Mouse (Mus musculus): ENCODE measurements around the gene Lmln. TPM values are rescaled to one million over a fixed set of nuclear protein-coding genes. Genes with fewer than 3 reads are reported as not detected.
"Not testable (repeated sequence)": the region's sequence is repeated elsewhere in the genome, so short reads cannot be mapped to it uniquely, and the experiment has no call there.

Gene Lmln
- total RNA-seq, 2 experiments from 2014 or later = 11.7 to 13.5 TPM

DNA sequence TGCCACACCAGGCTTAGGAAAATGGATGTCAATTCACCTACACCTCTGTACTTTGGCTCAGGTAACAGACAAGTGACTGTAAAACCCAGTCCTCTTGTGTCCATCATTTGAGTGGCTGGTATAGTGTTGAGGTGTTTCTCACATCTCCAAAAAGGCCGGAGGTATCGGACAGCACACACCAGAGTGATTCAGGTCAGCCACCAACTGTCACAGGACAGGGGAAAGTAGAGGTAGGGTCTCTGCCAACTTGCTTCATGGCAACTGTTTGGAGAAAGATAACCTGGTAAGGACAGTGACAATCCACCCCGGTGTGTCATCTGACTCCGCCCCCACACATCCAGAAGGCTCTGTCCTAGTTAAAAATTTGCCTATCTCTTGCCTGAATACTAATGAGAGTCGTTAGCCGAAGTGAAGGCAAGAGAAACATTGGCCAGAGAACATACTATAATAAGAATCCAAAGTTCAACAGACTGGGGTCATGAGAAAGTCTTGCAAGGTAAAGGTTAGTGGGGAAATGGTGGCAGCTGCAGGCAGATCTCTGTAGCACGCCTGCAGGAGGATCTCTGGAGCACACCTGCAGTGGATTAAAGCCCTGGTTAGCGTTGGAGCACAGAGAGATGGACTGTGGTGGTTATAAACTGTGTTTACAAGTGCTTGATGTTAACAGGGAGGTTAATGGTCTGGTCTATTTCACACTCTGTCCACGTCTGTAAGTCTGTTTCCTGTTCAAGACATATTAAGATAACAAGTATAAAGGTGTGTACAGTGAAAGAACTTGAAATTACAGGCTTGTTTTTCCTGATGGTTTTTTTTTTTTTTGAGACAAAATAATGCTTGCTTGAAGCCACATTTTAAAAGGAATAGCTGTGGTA, 108.6 kb downstream of the Lmln start:
- intact Hi-C loops (cut with DNase I) = no loop called here
- no peak for DNase-seq (ENCODE audit: low spot score in 2 of 2)

DNA sequence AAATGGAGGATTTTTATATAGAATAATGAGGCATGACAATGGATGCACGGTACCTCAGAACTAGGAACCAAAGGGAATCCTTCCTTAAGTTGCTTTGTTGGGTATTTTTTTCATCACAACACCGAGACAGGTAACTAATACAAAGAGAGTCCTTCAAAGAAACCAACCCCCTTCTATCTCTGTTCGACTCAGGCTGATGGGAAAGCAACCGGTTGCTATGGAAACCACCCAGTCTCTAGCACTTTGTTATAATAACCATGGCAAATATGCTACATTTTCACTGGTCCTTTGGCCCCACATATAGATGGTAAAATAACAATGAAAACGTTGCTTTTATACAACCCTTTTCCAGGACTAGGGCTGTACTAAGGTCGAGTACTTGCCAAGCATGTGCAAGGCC, 109.5 kb downstream of the Lmln start:
- DNase-seq (ENCODE audit: low spot score in 2 of 2) = no peak
- intact Hi-C loops (cut with DNase I) = no loop called here

DNA sequence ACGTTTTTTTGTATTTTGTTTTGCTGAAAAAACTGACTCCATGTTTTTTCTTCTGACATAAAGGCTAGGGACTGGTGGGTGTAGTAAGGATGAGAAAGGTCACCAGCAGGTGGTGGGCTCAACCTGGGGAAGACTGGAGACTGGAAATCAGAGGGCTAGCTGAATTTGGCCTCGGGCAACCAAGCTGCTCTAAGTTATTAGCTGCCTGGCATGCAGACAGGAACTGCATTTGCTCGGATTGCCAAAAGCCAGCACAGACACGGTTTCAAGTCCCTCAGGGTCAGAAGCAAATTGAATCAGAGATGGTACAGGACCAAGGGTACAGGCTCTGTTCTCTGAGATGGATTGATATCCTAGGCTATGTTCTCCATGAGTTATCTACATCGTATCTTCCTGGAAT, 110.8 kb downstream of the Lmln start:
- no peak for DNase-seq (ENCODE audit: low spot score in 2 of 2)
- intact Hi-C loops (cut with DNase I) = no loop called here

DNA sequence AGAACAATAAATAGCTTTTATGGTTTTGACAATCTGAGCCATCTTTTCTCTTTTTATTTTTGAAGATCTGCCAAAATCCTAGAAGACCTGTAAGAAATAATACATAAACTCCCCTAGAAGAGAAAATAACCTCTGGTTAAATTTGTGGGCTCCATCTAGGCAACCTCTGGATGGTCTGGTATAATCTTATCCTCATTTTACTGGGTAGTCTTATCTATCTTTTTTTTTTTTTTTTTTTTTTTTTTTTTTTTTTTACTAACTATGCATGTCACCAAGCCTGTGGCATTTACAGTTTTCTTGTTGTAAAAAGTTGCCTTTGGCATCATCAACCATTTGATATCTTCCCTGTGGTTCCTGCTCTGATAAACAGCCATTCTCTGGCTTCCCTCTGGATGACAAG, 112.4 kb downstream of the Lmln start:
- intact Hi-C loops (cut with DNase I) = no loop called here
- no peak for DNase-seq (ENCODE audit: low spot score in 2 of 2)

DNA sequence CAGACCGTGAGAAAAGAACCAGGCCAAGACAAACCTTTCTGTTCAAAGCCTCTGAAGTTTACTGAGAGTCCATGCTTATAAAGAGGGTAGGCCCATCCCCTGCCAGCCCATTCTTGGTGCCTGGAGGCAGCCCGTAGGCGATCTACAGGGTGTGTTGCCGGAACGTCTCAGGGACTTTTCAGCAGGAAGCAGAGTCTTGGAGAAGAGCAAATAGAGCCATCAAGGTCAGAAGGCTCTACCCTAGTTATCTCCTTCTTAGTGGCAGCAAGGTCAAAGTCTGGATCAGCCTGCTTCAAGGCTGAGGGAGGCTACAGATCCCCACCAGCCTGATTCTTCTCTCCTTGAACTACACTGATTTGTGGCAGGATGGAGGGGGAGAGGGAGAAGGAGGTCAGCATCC, 114.5 kb downstream of the Lmln start:
- intact Hi-C loops (cut with DNase I); DNase-seq (ENCODE audit: low spot score in 2 of 2): not testable (repeated sequence)

Small RNAs within 50 kb of the gene (microRNA-seq; reads per million reads assigned to microRNA genes)
- gene Gm22231 (0 reads per million in 2 experiments), gene Mir1947 (2.4 to 6.7 reads per million in 2 experiments)

Other genes starting within 250 kb of the Lmln start
- 100 to 1,000 TPM; 122 to 125 TPM for gene Fyttd1, start 185.0 kb upstream of the Lmln start, total RNA-seq (2021)
- gene Rubcn, start 184.8 kb upstream of the Lmln start, total RNA-seq (2021) = 10 to 100 TPM; 60.9 to 68.5 TPM
- gene Lrch3, start 148.4 kb upstream of the Lmln start, total RNA-seq (2021) = 10 to 100 TPM; 31.5 to 36.0 TPM
- 1 to 10 TPM; 4.6 to 5.5 TPM for gene Iqcg, start 6.3 kb upstream of the Lmln start, total RNA-seq (2021)
- gene Rpl35a, start 6.1 kb upstream of the Lmln start, total RNA-seq (2021) = 100 to 1,000 TPM; 266 to 275 TPM
- 10 to 100 TPM; 15.3 to 15.8 TPM for gene Osbpl11, start 122.5 kb downstream of the Lmln start, total RNA-seq (2021)
- 10 to 100 TPM; 35.8 to 37.3 TPM for gene Snx4, start 188.9 kb downstream of the Lmln start, total RNA-seq (2021)